Mouse (Mus musculus) lung, postnatal 14 days (tissue): Measurements from ENCODE around the gene Paqr8.

Experiments used
- DNase-seq: peaks from one replicate; pipeline ENCODE4 v3.0.0; 2021

Paqr8 gene

GRCm38 (mm10) chr1:20974341-20975135 lies 84.1 kb downstream of the Paqr8 start:
- no peak for DNase-seq

GRCm38 (mm10) chr1:20980553-20980952 lies 90.1 kb downstream of the Paqr8 start:
- DNase-seq = no peak

- DNase-seq = no peak
Measured at GRCm38 (mm10) chr1:20981764-20982163, 91.4 kb downstream of the Paqr8 start.

- DNase-seq = no peak
Measured at GRCm38 (mm10) chr1:20984103-20984502, 93.7 kb downstream of the Paqr8 start.

GRCm38 (mm10) chr1:20984582-20984981 lies 94.2 kb downstream of the Paqr8 start:
- DNase-seq = no peak

GRCm38 (mm10) chr1:20986378-20987056 lies 96.1 kb downstream of the Paqr8 start:
- DNase-seq = no peak
